Mouse (Mus musculus): ENCODE results near the gene Tbc1d4.

The Tbc1d4 gene

DNA sequence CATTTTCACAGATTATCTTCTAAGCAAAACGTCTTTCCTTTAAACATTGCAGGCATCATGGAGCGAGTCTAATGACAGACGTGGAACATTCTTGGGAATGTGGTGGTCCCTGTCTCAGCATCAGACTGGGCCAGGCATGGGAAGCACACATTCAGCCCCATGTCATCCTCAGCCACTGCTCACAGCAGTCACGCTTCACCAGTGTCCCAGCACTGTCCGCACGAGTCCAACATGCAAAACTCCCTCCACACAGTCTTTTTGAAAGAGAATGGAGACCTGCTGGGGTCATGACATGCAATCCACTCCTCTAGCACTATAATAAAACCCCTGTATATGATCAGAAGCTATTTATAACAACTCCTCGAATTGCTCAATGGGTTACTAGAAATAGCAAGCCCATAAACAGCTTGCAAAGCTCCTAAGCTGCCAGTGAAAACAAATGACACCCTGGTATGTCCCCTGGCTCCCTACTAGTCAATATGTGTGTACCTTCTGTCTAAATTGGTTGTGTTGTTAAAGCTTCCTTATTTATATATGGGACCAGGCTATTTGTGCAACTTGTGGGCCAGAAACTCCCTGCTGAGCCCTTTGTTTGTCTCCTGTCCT lies 76.8 kb downstream of the Tbc1d4 start:
- no peak for DNase-seq (ENCODE audit: low read depth, low spot score)

DNA sequence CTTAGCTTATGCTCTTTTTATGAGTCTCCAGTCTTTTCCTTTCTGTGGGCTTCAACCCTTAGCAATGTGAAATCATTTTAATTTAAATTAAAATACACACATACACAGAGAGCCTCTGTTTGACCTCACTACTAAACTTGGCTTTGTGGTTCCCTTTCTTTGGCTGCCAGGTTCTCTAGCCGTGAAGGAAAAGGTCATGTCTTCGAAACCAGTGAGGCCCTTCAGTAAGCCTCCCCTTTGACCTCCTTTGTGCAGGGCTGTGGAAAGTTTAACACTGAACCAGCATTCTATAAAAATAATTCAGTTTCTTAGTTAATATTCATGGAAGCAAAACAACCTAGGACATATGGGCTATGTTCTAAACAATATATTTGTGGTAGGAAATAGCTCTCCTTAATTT lies 78.5 kb downstream of the Tbc1d4 start:
- DNase-seq (ENCODE audit: low read depth, low spot score), result no peak

DNA sequence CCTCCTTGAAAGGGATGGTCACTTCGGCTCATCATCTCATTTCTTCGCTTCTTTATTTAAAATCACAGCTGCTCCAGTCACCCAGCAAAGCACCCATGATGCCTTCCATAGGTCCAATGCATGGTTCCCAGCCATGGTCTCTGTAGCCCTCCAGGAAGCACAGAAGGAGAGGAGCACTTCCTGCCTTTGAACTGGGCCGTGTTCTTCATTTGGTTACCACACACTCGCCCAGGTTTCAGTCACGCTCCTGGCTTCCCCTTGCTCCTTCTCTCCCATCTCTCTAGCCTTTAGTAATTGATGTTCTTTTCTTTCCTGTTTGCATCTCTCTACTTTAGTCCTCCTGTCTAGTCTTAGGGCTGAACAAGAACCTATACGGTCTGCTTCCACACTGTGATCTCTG lies 79.8 kb downstream of the Tbc1d4 start:
- no peak for DNase-seq (ENCODE audit: low read depth, low spot score)

DNA sequence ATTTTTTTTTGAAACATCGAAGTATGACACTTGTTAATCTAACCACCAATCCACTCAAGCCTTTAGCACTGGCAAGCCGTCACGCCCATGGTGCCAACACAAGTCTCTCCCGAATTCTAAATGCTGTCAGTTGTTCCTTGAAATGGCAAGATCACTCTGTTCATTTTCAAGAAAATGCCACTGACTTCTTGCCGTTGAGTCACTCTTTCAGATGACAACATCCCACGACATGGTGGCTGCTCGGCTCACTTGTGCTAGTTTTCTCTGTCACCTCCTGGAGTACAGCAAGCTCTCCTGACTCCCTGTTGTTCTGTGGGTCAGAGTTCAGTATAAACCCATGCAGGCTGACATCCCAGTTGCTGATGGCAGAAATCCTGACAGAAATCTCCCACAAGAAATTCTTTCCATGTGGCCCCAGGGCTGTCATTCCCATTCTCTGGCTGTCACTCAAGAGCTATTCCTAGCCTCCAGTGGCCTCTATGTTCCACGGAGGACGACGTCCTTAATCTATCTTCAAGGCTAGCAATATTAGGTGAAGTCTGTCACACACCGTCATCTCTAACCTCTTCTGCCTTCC lies 81.5 kb downstream of the Tbc1d4 start:
- no peak for DNase-seq (ENCODE audit: low read depth, low spot score)

DNA sequence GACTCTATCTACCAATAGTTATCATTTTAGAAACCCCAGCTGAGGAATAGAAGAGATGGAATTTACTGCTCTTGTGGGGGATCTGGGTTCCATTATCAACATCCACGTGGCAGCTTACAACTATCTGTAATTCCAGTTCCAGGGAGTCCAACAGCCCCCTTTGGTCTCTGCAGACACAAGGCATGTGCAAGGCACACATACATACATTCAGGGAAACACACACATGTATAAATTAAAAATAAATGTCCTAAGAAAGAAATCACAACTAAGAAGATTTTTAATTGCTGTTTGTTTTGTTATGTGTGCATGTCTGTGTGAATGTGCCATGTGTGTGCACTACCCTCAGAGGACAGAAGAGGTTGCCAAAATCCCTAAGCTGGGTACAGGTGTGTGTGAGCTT lies 82.5 kb downstream of the Tbc1d4 start:
- DNase-seq (ENCODE audit: low read depth, low spot score), result no peak

DNA sequence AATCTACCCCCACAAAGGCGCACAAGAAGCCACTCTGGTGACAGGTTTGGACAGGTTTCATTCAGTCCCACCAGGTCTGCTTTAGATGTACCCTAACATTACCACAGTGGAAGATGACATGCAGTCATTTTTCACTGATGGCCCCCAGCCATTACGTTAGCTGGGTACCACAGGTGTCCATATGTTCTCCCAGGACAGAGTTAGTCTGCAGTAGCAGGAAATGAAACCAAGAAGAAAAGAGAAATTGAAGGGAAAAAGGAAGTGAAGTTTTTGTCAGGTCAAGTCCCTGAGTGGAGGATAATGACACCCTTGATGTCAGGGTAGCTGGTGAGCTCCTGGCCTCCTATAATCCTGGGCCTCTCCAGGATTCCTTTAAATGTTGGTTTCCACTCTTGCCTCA lies 89.0 kb downstream of the Tbc1d4 start:
- DNase-seq (ENCODE audit: low read depth, low spot score), result no peak

DNA sequence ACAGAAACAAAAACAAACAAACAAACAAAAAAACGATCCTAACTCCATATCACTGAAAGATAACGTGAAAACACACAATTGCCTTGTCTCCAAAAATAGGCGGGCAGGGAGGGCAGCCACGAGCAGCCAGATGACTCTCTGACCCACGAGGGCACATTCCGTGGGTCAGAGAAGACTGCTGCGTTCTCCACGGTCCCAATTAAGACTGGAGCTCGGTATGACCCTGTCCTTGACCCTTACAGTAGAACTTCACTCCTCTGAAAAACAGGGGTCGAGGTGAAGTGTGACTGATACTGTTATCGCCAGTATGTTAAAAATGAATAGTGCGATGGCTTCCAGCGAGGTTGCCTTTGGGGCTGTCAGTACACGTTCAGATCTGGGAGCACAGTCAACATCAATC lies 90.7 kb downstream of the Tbc1d4 start:
- DNase-seq (ENCODE audit: low read depth, low spot score), result no peak

DNA sequence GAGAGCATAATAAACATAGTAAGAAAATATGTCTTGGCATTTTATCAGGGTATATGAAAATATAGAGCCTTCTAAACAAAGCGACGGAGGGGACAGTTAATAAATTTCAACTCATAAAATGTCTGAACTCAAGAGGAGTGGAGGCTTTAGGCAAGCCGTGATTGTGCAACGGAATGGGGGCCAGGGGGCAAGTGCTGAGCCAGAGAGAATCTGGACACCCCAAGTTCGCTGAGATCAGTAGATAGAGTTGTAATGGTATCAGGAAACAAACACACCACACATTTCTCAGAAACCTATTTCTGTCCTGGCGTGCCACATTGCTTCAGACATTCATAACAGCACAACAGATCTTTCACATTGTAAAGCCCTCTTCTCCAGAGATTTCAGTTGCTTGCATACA lies 91.2 kb downstream of the Tbc1d4 start:
- DNase-seq (ENCODE audit: low read depth, low spot score), result no peak

DNA sequence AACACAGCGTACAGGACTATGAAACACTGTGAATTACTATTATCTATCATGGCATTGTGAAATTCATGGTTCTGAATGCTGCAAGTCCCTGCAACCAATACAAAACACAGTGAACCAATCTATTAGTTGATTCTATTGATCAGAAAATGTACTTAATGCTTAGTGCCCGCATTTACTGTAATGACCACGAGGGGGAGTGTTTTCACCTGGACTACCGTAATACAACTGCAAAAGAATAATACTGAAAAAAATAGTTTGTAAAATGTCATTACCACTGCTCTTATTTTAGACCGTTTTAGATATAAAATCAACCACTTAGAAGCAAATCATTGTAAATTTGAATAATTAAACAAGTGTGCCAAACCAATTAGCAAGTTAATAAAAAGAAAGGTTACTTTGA lies 91.7 kb downstream of the Tbc1d4 start:
- peak; percentile 13 for DNase-seq (ENCODE audit: low read depth, low spot score)

DNA sequence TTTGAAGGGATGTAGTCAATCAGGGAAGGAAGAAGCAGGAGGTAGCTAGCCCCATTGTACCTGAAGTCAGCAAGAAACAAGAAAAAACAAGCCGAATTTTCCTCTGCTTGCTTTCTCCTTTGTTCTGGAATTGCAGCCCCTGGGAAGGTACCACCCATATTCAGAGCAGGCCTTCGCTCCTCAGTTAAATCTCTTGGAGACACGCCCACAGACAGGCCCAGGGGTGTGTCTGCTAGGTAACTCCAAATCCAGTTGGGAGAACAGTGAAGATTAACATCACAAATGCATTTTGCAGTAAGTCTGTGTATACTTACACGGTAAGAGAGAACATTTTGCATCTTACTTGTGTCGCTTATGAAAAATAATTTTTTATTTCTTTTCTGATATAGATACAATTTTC lies 92.1 kb downstream of the Tbc1d4 start:
- no peak for DNase-seq (ENCODE audit: low read depth, low spot score)

DNA sequence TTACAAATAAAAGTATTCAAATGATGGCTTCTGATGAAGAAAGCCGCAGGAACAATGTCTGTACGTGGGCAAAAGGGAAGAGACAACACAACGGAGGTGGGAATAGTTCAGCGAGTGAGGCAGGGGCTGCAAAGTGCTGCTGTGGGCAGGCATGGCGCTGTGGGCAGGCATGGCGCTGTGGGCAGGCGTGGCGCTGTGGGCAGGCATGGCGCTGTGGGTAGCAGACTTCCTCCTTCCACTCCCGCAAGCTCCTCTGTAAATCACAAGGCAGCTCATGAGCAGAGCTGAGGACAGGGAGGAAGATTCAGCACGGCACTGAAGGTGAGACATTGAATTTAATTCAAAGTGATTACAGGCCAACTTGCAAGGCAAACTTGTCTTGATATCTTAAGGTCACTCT lies 93.0 kb downstream of the Tbc1d4 start:
- DNase-seq (ENCODE audit: low read depth, low spot score), result no peak

DNA sequence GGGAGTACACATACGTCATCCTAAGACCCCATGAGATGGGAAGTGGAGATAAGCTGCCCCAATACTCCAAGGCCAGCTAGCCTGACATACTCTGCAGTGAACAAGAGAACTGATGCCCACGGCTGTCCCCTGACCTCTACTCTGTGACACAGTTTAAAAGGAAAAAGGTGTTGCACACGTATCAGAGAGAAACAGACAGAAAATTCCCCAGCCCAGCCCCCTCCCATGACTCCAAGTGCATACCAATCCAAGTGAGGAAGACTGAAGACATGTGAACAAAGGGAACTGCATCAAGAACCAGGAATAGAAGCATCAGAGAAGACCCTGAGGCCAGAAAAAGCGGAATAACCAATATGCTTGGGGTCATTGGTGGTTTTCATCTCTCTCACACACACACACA lies 93.7 kb downstream of the Tbc1d4 start:
- no peak for DNase-seq (ENCODE audit: low read depth, low spot score)

DNA sequence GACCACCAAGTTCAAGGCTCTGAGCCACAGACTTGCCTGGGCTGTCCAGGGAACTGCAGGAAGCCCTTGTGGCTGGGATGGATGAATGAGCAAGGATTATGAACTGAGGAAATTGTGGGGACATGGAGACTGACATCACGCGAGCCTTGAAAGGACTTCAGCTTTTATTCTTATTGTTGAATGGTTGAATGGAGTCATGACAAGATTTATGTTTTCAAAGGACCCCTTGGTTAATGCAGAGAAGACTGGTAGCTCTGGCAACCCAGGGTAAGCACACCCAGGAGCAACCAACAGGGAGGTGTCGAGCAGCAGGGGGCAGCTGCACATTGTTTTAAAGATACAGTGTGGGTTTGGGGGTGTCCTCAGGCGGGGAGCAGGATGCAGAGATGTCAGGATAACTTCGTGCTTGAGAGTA lies 94.4 kb downstream of the Tbc1d4 start:
- no peak for DNase-seq (ENCODE audit: low read depth, low spot score)

DNA sequence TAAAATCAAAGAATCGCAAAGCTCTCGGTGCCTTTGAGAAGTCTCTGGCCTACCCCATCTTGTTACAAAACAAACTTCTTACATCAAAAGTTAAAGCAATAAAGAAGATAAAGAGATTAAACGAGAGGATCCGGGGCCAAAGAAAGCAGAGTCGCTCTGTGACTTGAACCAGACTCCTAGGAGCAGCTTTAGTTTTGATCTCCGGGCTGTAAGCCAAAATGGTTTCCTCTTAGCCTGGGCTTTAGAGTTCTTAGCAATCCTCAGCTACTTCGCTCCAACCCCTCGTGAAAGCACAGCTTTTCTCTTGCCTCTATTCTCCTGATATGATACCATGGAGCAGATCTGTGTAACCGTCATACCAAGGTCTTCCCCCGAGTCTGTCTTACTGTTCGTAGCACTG lies 95.8 kb downstream of the Tbc1d4 start:
- DNase-seq (ENCODE audit: low read depth, low spot score), result no peak

DNA sequence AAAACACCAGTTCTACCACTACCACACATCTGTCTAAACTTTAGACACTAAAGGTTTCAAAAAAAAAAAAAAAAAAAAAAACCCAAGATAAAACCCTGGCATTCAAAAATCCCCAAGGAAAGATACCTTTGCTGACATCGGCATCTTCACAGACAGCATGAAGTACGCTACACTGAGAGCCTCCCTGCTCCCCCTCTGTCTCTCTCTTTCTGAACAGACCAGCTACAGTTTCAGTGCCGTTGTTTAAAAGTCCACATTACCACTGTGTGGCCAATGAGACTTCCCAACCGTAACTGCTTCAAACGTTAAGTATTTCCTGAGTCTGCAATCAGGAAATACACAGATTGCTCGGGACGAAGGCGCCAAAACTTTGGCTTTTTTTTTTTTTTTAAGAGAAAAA lies 97.6 kb downstream of the Tbc1d4 start:
- DNase-seq (ENCODE audit: low read depth, low spot score), result no peak

DNA sequence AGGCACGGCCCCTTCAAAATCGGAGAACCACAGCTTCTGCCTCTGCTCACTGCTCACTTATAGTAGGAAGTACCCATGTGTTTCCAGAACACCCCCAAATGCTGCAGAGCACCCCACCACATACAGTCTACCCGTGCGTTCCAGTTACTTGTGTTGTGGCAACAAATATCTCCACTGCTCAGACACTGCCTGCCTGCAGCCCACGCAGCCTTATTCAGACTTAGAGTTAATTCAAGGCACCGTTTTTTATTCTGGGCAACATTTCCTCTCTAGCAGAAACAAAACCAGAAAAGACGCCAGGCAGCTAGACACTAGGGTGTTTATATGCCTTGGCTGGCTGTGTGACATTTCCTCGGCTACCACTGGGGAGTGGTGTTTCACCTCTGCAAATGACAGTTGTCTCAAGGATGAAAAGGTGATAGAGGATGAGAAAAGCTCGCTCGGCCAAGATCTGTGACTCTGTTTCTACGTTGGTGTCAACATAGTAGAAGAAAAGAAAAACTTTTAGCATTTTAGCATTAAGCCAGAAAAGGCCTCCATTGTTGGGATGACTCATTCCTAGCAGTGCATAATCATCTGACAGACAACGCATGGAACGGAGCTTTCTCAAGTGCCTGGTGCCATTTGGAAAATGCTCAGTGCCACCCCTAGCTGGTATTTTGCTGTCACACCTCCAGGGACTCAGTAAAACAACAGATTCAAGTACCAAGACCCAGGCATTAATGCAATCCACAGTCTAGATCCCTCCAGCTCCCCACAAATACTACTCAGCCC lies 98.3 kb downstream of the Tbc1d4 start:
- no peak for DNase-seq (ENCODE audit: low read depth, low spot score)

DNA sequence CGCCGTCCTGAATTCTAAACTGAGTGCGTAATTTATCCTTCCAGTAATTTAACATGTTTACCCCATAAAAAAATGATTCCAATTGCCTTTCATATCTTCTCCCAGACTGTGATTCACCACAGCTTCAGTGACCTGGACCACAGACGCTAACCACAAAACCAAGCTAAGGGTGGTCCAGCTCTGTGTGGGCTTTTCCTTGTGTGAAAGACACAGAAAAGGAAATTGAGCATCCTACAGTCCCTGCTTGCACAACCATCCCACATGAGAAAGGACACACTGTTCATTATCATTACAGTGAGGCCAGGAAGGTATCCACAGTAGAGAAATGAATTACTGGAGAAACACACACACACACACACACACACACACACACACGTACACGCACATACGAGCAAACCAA lies 99.2 kb downstream of the Tbc1d4 start:
- DNase-seq (ENCODE audit: low read depth, low spot score), result no peak

DNA sequence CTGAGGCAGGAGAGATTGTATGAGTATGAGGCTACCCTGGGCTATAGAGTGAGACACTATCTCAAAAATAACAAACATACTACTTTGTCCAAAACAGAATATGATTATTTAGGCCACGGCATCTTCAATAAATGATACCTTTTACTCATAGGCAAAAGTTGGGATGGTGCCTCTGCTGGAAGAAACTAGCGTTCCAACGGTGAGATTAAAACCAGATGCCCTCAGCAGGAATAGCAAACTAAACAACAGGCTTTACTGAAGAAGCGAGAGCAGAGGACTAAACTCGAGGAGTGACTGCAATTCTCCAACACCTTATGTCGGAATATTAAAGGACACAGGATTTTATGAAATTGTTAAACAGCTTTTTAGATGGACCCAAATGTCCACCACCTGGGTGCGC lies 101.0 kb downstream of the Tbc1d4 start:
- DNase-seq (ENCODE audit: low read depth, low spot score), result no peak

DNA sequence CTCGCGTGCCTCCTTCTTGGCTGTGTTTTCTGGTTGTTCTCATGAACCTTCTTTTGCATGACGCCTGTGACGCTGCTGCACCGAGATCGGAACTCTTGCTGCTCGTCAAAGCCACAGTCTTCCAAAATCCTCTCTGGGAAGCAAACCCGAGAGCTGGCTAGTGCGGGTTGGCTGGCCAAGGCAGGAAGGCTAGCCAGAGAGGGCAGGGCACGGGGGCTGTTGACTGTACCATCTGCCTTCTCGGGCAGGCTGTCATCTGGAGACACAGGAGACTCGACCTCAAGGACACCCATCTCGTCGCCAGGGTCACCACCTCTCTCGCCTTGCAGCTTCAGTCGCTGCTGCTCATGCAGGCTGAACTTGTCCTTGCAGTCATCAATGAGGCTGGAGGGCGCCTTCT lies 101.8 kb downstream of the Tbc1d4 start:
- DNase-seq (ENCODE audit: low read depth, low spot score), result no peak

DNA sequence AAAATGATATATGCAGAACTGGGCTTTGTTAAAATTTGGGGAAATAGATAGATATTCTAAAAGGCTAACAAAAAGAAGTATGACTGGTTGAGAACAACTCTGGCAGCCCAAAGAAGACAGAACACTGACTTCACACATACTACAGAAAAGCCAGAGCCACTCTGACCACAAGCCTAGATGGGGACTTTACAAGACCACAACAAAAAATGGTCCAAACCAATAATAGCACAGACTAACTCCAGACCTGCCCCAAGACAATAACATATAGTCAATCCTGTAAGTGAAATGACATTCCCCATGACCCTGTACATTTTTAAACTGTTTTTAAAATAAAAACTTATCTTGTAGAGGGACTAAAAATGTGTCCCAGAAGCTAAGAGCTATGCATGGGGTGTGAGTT lies 103.2 kb downstream of the Tbc1d4 start:
- no peak for DNase-seq (ENCODE audit: low read depth, low spot score)

DNA sequence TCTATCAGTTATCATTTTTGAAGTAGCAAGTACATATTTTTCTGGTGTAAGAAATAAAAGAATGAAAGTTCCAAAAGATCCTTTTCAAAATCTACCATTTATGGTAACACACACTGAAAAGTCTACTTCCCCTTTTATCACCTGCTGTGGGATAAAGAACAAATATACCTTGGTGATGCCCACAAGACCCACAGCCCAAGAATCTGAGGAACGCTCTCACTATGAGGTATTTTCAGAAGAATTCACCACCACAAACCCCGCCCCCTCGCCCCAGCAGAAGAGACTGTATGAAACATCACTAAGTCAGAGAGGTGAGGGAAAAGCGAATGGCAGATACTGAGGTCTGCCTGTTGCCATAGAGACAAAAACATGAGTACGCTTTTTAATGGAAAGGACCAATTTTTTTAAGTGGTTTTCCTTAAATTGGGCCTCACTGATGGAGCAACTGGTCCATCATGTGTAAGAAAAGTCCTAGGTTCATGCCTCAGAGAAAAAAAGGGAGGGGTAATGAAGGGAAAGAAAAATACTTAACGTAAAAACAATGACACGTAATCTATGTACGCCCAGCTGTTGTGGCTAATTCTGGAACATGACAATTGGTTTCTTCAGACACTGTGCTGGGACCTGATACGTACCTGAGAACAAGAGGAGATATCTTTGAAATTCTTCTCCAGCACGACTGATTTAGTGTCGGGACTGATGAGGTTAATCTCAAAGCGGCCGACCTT lies 104.4 kb downstream of the Tbc1d4 start:
- no peak for DNase-seq (ENCODE audit: low read depth, low spot score)

DNA sequence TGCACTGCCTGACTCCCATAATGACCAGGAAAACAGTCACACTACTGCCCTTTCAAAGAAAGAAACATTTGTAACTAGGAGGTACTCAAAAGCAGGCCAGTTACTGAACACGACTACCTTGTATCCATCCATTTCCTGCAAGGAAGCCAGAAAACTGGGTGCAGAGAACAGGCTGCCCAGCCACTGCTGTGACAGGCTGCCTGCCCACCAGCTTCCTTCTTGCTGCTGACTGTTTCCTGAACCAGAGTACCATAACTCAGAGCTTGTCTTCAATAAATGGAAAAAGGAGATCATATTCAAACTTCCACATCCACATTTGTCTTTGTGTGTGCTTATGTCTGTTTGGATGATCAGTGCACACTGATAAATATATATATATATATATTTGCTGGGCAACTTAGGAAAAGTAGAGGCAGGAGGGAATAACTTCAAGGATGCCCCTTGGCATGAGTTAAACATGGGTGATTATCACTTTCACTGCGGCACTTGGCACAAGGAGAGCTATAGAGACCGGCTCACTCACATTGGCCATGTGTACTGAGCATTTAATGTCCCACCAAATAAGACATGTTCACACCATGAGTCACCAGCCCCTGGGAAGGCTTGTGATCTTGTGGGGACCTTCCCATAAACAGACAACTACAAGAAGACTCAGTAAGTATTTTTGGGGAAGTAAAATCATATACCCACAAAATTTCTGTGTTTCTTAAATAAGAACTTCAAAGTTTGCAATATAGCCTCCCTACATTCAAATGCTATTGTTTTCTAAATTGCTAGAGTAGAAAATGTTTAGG lies 105.6 kb downstream of the Tbc1d4 start:
- DNase-seq (ENCODE audit: low read depth, low spot score), result no peak
